Mouse (Mus musculus) lung, embryonic 15.5 days (tissue): ENCODE data around the gene Bcr. TPM values are rescaled to one million over a fixed set of nuclear protein-coding genes. Genes with fewer than 3 reads are reported as not detected.
A peak's percentile ranks its signal among the peaks of the same experiment; 100 is the strongest.

Experiments
- ATAC-seq: fragments of 200-750 bp; cut with Nextera tagmentation; 2 replicates; pipeline ENCODE4 v1.8.0; 2017; ENCODE audit warnings: moderate number of reproducible peaks, borderline replicate concordance; ENCODE audit not compliant: low FRiP score, low TSS enrichment; ENCODE audit errors: extremely low read depth
- H3K27ac ChIP-seq: fragments of 300-500 bp; sonication (generic); 2 replicates; pipeline ENCODE4 v1.5.1; 2015; ENCODE audit warnings: moderate library complexity, mild to moderate bottlenecking, inconsistent platforms
- H3K27me3 ChIP-seq: fragments of 300-500 bp; sonication (generic); 2 replicates; pipeline ENCODE4 v1.6.1; 2015; ENCODE audit warnings: inconsistent platforms
- H3K36me3 ChIP-seq: fragments of 300-500 bp; sonication (generic); 2 replicates; pipeline ENCODE4 v1.6.1; 2015; ENCODE audit warnings: inconsistent platforms
- H3K4me1 ChIP-seq: fragments of 300-500 bp; sonication (generic); 2 replicates; pipeline ENCODE4 v1.6.1; 2015; ENCODE audit warnings: inconsistent platforms
- H3K4me2 ChIP-seq: fragments of 300-500 bp; sonication (generic); 2 replicates; pipeline ENCODE4 v1.6.1; 2015; ENCODE audit warnings: inconsistent platforms, mild to moderate bottlenecking, moderate library complexity
- H3K4me3 ChIP-seq: fragments of 300-500 bp; sonication (generic); 2 replicates; pipeline ENCODE4 v1.5.1; 2015; ENCODE audit warnings: mild to moderate bottlenecking, inconsistent platforms
- H3K9ac ChIP-seq: fragments of 300-500 bp; sonication (generic); 2 replicates; pipeline ENCODE4 v1.6.1; 2015; ENCODE audit warnings: inconsistent platforms
- H3K9me3 ChIP-seq: fragments of 300-500 bp; sonication (generic); 2 replicates; pipeline ENCODE4 v1.6.1; 2016; ENCODE audit warnings: inconsistent platforms
- WGBS: fragments of 180-500 bp; shearing (Covaris S2); methylation state at CpG from one replicate; pipeline ENCODE4 v1.1.7; 2015; 5-methylcytosine and 5-hydroxymethylcytosine counted together
- polyA plus RNA-seq: library from polyadenylated mRNA; unstranded; fragments of >200 nt; fragmentation: Nextera tagmentation; extraction: Ambion mirVana; gene quantifications from 2 replicates; pipeline ENCODE4 v1.2.1, GENCODE M21; 2015

Bcr gene
- polyA plus RNA-seq, result 8.6 and 8.9 TPM in 2 replicates

DNA sequence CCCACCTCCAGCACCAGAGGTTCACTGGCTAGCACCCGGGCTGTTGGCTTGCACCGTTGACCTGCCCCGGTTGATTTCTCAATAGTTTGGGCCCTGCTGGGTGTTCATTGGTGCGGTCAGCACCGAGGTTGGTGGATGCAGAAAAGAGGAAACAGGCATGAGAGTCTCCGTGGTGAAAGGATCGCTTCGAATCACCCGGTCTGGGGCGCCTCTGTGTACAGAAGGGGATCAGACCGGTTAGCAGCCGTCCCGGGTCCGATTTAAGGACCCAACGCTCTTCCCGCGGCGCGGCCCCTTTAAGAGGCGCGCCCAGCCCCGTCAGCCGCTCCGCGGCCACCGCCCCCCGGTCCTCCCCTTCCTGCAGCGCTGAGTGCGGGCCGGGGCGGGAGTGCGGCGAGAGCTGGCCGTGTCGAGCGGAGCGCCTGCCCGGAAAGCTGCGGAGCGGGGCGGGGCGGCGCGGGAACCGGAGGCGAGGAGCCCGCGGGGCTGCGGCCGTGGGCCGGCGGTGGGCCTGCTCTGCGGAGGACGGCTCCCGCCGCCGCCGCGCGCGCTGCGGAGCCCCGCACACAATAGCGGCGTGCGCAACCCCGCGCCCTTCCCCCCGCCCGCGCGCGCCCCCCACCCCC, at the start of gene Bcr:
Bcr (plus strand) TSS at position 376 of the 626 bp plus-strand sequence.
- Histone ChIP-seq H3K4me2 (peak within 1 kb of the TSS; percentile 89), H3K4me3 (peak within 1 kb of the TSS; percentile 88), H3K36me3 (no peaks in the 10 kb centered on the region), H3K4me1 (peaks cover 57% of the 10 kb centered on the region), H3K27me3 (no peaks in the 10 kb centered on the region), H3K9me3 (no peaks in the 10 kb centered on the region), H3K9ac (peak within 1 kb of the TSS; percentile 70), H3K27ac (peak within 1 kb of the TSS; percentile 43)
- under 1% methylated on average over 29 of the region's 73 CpGs for WGBS
- peak; percentile 79; the same call in 1 of the 2 replicates for ATAC-seq

DNA sequence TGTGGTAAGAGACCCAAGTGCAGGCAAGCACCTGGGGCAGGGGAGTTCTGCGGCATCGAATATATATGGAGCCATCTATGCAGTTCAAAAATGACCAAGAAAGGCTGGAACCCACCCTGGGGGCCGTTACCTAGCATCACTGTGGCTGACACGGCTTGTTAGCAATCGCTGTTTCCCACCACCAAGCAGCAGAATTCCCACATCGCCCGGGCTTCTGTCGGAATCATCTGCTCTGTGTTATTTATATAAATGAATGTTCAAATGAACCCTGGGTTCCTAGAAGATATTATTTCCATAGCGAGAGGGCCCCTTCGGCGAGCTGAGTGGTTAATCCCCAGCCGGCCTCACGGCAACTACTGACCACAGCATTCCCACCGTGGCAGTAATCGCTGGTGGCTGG, 49.7 kb upstream of the Bcr start:
- Histone ChIP-seq H3K27me3 (no peaks in the 10 kb centered on the region), H3K4me3 (no peak overlapping the region), H3K4me2 (no peak overlapping the region), H3K4me1 (no peaks in the 10 kb centered on the region), H3K9ac (no peak overlapping the region), H3K9me3 (no peaks in the 10 kb centered on the region), H3K36me3 (no peaks in the 10 kb centered on the region), H3K27ac (no peak overlapping the region)
- no peak; the same call in 1 of the 2 replicates for ATAC-seq
- 87% methylated on average over 15 of the region's 15 CpGs for WGBS

DNA sequence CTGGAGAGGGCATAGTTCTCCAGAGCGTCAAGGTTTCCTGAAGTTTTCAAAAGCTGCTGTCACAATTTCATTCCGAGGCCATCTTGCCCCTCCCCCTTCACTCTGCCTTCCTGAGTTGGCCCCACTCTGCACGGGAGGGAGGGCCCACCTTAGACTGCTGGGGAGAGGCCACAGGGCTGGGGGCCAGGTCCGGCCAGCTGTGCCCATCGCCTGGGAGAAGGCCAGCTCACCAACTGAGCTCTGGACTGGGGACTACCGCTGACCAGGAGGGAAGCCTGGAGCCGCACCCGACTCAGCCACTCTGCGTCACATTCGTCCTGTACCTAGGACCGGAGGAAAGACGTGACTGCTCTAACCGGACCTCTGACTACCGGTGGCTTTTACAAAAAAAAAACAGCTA, 44.9 kb upstream of the Bcr start:
- WGBS, result 58% methylated on average over 14 of the region's 14 CpGs
- no peaks in the 10 kb centered on the region for H3K4me1 ChIP-seq
- no peak overlapping the region for H3K4me2 ChIP-seq
- no peak overlapping the region for H3K27ac ChIP-seq
- H3K9ac ChIP-seq, result no peak overlapping the region
- ATAC-seq, result no peak
- H3K9me3 ChIP-seq, result no peaks in the 10 kb centered on the region
- H3K27me3 ChIP-seq, result no peaks in the 10 kb centered on the region
- no peak overlapping the region for H3K4me3 ChIP-seq
- H3K36me3 ChIP-seq, result no peaks in the 10 kb centered on the region

DNA sequence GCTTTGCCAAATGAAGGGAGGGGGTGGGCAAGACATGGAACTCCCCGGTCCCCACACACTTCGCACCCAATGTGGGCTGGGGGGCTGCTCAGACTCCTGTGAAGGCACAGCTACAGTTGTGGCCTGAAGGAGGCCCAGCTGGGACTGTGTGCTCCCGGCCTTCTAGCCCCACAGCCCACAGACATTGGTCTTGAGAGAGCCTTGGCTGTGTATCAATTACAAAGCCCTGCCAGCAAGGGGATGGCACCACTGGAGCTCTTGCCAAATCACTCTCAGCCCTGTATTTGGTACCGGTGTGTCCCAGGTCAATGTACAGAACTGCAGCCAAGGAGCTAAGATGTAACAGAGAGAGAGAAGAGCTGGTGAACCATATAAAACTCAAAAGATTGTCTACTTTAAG, 43.9 kb upstream of the Bcr start:
- no peaks in the 10 kb centered on the region for H3K9me3 ChIP-seq
- no peaks in the 10 kb centered on the region for H3K4me1 ChIP-seq
- 86% methylated on average over 4 of the region's 4 CpGs for WGBS
- no peak overlapping the region for H3K4me3 ChIP-seq
- no peaks in the 10 kb centered on the region for H3K36me3 ChIP-seq
- no peaks in the 10 kb centered on the region for H3K27me3 ChIP-seq
- H3K27ac ChIP-seq, result no peak overlapping the region
- H3K4me2 ChIP-seq, result no peak overlapping the region
- no peak for ATAC-seq
- H3K9ac ChIP-seq, result no peak overlapping the region

DNA sequence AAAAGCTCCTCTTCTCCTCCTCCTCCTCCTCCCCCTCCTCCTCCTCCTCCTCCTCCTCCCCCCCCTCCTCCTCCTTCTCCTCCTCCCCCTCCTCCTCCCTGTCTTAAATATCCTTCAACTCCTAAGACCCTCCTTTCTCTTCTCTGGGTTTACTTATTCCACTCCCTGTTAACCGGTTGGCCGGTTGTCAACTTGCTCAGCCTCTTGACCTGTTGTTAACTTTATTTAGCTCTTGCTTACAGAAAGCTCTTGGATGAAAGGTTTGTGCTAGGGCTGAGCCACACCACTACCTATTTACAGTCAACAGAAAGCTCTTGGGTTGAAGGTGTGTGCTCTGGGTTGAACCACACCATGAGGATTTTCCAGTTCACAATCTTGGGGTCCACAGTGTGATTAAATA, 40.1 kb upstream of the Bcr start:
- no peaks in the 10 kb centered on the region for H3K9me3 ChIP-seq
- H3K9ac ChIP-seq, result no peak overlapping the region
- no peak overlapping the region for H3K27ac ChIP-seq
- no peaks in the 10 kb centered on the region for H3K27me3 ChIP-seq
- no peaks in the 10 kb centered on the region for H3K4me1 ChIP-seq
- no peak overlapping the region for H3K4me2 ChIP-seq
- 26% methylated on average over 2 of the region's 2 CpGs for WGBS
- no peaks in the 10 kb centered on the region for H3K36me3 ChIP-seq
- ATAC-seq, result no peak
- H3K4me3 ChIP-seq, result no peak overlapping the region

DNA sequence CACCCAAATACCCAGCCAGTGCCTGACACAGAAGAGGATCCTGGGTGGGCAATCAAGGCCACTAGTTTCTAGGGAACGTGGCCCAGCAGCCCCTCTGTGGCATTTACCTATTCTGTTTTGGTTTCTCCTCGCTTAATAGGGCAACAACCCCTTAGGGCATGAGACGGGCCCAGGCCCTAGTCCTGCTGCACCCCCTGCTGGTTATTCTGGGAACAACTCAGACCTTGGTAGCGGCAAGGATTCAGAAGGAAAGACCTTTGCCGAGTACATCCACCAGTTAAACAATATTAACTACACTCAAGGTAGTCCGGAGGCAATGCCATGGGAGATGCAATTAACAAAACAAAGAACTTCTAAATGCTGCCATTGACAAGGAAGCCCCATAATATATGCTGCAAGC, 39.3 kb upstream of the Bcr start:
- ATAC-seq, result no peak
- H3K27me3 ChIP-seq, result no peaks in the 10 kb centered on the region

DNA sequence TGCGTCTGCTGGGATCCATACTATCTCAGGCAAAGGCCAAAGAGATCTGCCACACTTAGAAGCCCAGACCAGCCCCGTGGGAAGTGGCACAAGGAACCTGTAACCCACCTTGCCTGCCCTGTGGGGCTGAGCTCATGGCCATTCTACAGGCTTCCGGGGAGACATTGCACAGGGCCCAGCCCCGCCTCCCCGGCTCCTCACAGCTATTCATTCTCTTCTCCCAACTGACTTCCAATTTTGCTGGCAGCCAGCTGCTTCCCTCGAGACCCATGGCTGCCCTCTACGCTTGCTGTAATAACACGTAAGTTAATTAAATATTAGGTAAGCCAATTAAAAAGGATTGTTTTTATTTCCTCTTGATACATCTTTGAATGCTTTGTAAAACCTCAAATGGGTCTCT, 33.9 kb upstream of the Bcr start:
- Histone ChIP-seq H3K36me3 (no peaks in the 10 kb centered on the region), H3K4me2 (no peak overlapping the region), H3K9me3 (no peaks in the 10 kb centered on the region), H3K4me1 (no peaks in the 10 kb centered on the region), H3K27ac (no peak overlapping the region), H3K4me3 (no peak overlapping the region), H3K27me3 (no peaks in the 10 kb centered on the region), H3K9ac (no peak overlapping the region)
- no peak for ATAC-seq
- WGBS, result 67% methylated on average over 8 of the region's 8 CpGs

More for the DNA sequence above, 39.3 kb upstream of the Bcr start:
- Histone ChIP-seq H3K9ac (no peak overlapping the region), H3K4me1 (no peaks in the 10 kb centered on the region), H3K9me3 (no peaks in the 10 kb centered on the region), H3K27ac (no peak overlapping the region), H3K36me3 (no peaks in the 10 kb centered on the region), H3K4me3 (no peak overlapping the region), H3K4me2 (no peak overlapping the region)
- 9% methylated on average over 6 of the region's 6 CpGs for WGBS

DNA sequence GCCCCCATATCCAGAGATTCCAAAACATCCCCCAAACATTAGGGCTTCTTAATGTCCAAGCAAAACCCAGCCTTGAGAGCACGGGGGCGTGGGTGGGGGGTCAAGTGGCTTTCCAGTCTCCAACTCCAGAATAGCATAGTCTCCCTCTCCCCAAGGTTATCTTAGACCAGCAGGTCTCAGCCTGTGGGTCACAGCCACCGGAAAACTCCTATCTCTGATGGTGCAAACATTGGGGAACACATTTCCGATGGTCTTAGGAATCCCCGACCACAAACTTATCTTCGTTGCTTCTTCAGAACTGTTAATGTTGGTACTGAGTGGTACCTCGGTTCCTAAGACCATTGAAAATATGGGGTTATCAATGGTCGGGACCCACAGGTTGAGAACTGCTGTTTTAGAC, 31.6 kb upstream of the Bcr start:
- H3K9ac ChIP-seq, result no peak overlapping the region
- no peak overlapping the region for H3K4me3 ChIP-seq
- no peaks in the 10 kb centered on the region for H3K36me3 ChIP-seq
- 78% methylated on average over 8 of the region's 8 CpGs for WGBS
- H3K9me3 ChIP-seq, result no peaks in the 10 kb centered on the region
- no peak overlapping the region for H3K27ac ChIP-seq
- H3K4me2 ChIP-seq, result no peak overlapping the region
- no peaks in the 10 kb centered on the region for H3K27me3 ChIP-seq
- no peak for ATAC-seq
- H3K4me1 ChIP-seq, result peaks cover 4% of the 10 kb centered on the region; the same call in 1 of the 2 replicates

DNA sequence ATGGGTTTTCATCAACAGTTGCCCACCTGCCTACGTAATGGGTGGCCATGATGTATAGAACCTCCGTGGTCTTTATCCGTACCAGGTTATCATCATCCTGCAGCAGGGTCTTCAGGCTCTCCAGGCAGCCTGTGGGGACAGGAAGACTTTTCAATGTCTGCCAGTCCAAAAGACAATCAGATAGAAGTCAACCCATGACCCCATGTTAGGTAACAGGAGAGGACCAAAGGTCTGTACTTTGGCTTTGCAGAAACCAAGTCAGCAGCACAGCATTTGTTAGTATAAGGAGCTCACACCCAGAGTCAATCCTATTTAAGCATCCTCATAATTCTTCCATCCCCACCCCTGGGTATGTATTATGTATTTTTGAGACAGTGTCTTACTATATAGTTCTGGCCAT, 30.7 kb upstream of the Bcr start:
- no peak overlapping the region for H3K4me3 ChIP-seq
- H3K4me2 ChIP-seq, result no peak overlapping the region
- no peak for ATAC-seq
- no peak overlapping the region for H3K27ac ChIP-seq
- no peaks in the 10 kb centered on the region for H3K36me3 ChIP-seq
- no peak overlapping the region for H3K9ac ChIP-seq
- no peaks in the 10 kb centered on the region for H3K27me3 ChIP-seq
- WGBS, result 87% methylated on average over 3 of the region's 3 CpGs
- peaks cover 4% of the 10 kb centered on the region; the same call in 1 of the 2 replicates for H3K4me1 ChIP-seq
- no peaks in the 10 kb centered on the region for H3K9me3 ChIP-seq

DNA sequence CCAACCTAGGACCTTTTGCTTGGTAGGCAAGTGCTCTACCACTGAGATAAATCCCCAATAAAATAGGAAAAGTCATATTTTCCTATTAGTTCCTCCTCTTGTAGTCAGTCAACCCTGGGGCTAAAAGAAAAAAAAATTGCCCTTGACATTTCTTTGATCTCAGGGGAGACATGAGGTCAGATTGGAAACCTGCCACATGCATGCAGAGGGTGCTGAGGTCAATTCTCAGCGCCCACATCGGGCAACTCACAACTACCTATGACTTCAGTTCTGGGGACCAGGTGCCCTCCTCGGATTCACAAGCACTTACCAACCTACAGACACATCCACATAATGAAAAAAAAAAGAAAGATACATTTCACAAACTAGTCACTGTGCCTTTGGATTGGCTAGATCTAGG, 30.2 kb upstream of the Bcr start:
- no peak overlapping the region for H3K4me2 ChIP-seq
- no peak overlapping the region for H3K27ac ChIP-seq
- no peak overlapping the region for H3K4me3 ChIP-seq
- H3K36me3 ChIP-seq, result no peaks in the 10 kb centered on the region
- 69% methylated on average over 3 of the region's 3 CpGs for WGBS
- no peaks in the 10 kb centered on the region for H3K9me3 ChIP-seq
- ATAC-seq, result no peak
- peaks cover 4% of the 10 kb centered on the region; the same call in 1 of the 2 replicates for H3K4me1 ChIP-seq
- no peaks in the 10 kb centered on the region for H3K27me3 ChIP-seq
- no peak overlapping the region for H3K9ac ChIP-seq

DNA sequence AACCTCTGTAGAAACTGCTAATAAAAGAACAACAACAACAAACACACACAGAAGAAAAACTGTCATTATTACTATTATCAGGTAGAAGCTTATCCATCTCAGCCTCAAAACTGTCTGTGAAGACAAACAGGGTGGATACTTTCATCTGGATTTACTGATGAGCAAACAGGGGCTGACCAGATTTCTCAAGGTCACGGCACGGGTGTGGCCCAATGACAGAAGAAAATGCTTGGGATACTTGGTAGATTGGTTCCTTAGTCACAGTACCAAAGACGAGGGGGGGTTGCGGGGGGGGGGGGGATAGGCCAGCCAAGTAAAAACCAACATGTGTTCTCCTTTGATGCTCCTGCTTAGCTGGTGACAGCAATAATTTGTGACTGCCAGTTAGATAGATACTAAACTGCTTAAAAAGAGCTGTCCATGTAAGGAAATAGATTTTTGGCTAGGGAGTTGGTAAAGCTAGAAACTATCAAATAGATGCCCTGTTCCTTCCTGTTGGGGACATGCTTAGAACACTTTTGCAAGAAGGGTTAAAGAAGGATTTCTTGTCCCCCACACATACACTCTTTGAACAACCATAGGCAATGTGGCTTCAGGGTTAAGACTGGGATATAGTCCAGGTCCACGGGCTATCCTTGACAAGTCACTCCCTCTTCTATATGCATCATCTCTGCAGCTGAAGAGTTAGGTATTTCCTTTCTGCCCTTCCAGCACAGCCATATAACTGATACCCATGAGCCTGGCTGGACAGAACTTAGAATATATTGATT, 28.9 kb upstream of the Bcr start:
- Histone ChIP-seq H3K9ac (no peak overlapping the region), H3K4me2 (no peak overlapping the region), H3K9me3 (no peaks in the 10 kb centered on the region), H3K27me3 (no peaks in the 10 kb centered on the region), H3K36me3 (no peaks in the 10 kb centered on the region), H3K27ac (no peak overlapping the region), H3K4me1 (peaks cover 5% of the 10 kb centered on the region), H3K4me3 (no peak overlapping the region)
- 53% methylated on average over 5 of the region's 5 CpGs for WGBS
- ATAC-seq, result no peak

DNA sequence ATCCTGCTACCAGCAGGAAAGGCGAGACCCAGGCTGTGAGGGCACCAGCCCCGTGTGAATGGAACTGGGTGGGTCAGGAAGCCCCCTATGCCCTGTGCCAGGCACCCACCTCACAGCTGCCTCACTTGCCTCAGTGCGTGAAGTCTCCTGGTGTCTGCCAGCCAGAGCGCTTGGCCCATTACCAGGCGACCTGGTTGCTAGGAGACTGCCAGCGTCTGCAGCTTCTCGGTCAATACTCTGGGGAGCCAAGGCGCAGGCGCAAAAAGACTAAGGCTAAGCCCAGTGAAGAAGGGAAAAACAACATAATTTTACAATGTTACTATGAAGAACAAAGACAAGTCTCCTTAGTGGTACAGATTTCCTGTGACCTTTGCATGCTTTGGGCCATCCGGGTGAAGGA, 28.0 kb upstream of the Bcr start, which contains the start of gene Rsph14:
Rsph14 (minus strand) TSS at position 192 of the 400 bp plus-strand sequence.
- Histone ChIP-seq H3K4me3 (no peak within 1 kb of the TSS), H3K27me3 (no peaks in the 10 kb centered on the region), H3K27ac (no peak within 1 kb of the TSS), H3K9ac (no peak within 1 kb of the TSS), H3K36me3 (no peaks in the 10 kb centered on the region), H3K4me1 (peaks cover 9% of the 10 kb centered on the region), H3K9me3 (no peaks in the 10 kb centered on the region), H3K4me2 (no peak within 1 kb of the TSS)
- no peak for ATAC-seq
- WGBS, result 33% methylated on average over 10 of the region's 10 CpGs
